Mouse (Mus musculus): ENCODE data around the gene Cda. TPM values are rescaled to one million over a fixed set of nuclear protein-coding genes. Genes with fewer than 3 reads are reported as not detected.
"Not testable (repeated sequence)": the region's sequence is repeated elsewhere in the genome, so short reads cannot be mapped to it uniquely, and the experiment has no call there.

The Cda gene
- total RNA-seq, 4 experiments from 2014 or later = 2.1 to 3.2 (median 2.8) TPM

GRCm38 (mm10) chr4:138335648-138336047 is 32.1 kb downstream of the Cda start:
- DNase-seq (ENCODE audit: low spot score) = no peak

- DNase-seq (ENCODE audit: low spot score) = no peak
Observed at GRCm38 (mm10) chr4:138335036-138335435, 32.8 kb downstream of the Cda start.

GRCm38 (mm10) chr4:138333135-138333534 is 34.7 kb downstream of the Cda start:
- DNase-seq (ENCODE audit: low spot score) = no peak

GRCm38 (mm10) chr4:138331647-138332046 is 36.1 kb downstream of the Cda start:
- no peak for DNase-seq (ENCODE audit: low spot score)

- DNase-seq (ENCODE audit: low spot score) = no peak
Observed at GRCm38 (mm10) chr4:138330264-138330671, 37.5 kb downstream of the Cda start.

GRCm38 (mm10) chr4:138327891-138328470 is 39.8 kb downstream of the Cda start:
- DNase-seq (ENCODE audit: low spot score) = no peak

- DNase-seq (ENCODE audit: low spot score) = not testable (repeated sequence)
Observed at GRCm38 (mm10) chr4:138327155-138327554, 40.6 kb downstream of the Cda start.

GRCm38 (mm10) chr4:138326077-138326695 is 41.6 kb downstream of the Cda start, which contains the start of gene Pink1:
TSS of gene Pink1 (minus strand) at chr4:138326307.
- DNase-seq (ENCODE audit: low spot score) = peak; percentile 92

- peak; percentile 98 for DNase-seq (ENCODE audit: low spot score)
Observed at GRCm38 (mm10) chr4:138325466-138326076, 42.2 kb downstream of the Cda start.

GRCm38 (mm10) chr4:138324451-138324850 is 43.3 kb downstream of the Cda start:
- DNase-seq (ENCODE audit: low spot score) = no peak

GRCm38 (mm10) chr4:138323753-138324152 is 44.0 kb downstream of the Cda start:
- no peak for DNase-seq (ENCODE audit: low spot score)

GRCm38 (mm10) chr4:138322692-138323091 is 45.1 kb downstream of the Cda start:
- DNase-seq (ENCODE audit: low spot score) = no peak

GRCm38 (mm10) chr4:138321488-138321887 is 46.3 kb downstream of the Cda start:
- no peak for DNase-seq (ENCODE audit: low spot score)

- no peak for DNase-seq (ENCODE audit: low spot score)
Observed at GRCm38 (mm10) chr4:138320711-138321110, 47.1 kb downstream of the Cda start.

GRCm38 (mm10) chr4:138319508-138319907 is 48.3 kb downstream of the Cda start:
- peak; percentile 87 for DNase-seq (ENCODE audit: low spot score)

GRCm38 (mm10) chr4:138318509-138319266 is 49.1 kb downstream of the Cda start:
- no peak for DNase-seq (ENCODE audit: low spot score)

- no peak for DNase-seq (ENCODE audit: low spot score)
Observed at GRCm38 (mm10) chr4:138316369-138316768, 51.4 kb downstream of the Cda start.

GRCm38 (mm10) chr4:138315781-138316180 is 52.0 kb downstream of the Cda start:
- DNase-seq (ENCODE audit: low spot score) = no peak

GRCm38 (mm10) chr4:138313795-138314194 is 54.0 kb downstream of the Cda start:
- DNase-seq (ENCODE audit: low spot score) = no peak

- no peak for DNase-seq (ENCODE audit: low spot score)
Observed at GRCm38 (mm10) chr4:138313021-138313420, 54.8 kb downstream of the Cda start.

- no peak for DNase-seq (ENCODE audit: low spot score)
Observed at GRCm38 (mm10) chr4:138312105-138312504, 55.7 kb downstream of the Cda start.

GRCm38 (mm10) chr4:138311595-138311994 is 56.2 kb downstream of the Cda start:
- DNase-seq (ENCODE audit: low spot score) = no peak

Measured in heart, adult 8-10 months (tissue).